Mouse (Mus musculus): ENCODE data around the gene Mapkapk3.

- TF ChIP-seq POLR2A (IDR thresholded peaks at IDR 0.05; ENCODE audit: low read depth, low read length), result no peak
- TF ChIP-seq CTCF (IDR thresholded peaks at IDR 0.05; ENCODE audit: borderline replicate concordance, insufficient read depth, low read length), result no peak
Measured at GRCm38 (mm10) chr9:107308346-107309000, 18.8 kb upstream of the Mapkapk3 start.
